Mouse (Mus musculus): ENCODE measurements around the gene 9030612E09Rik.

- TF ChIP-seq TAL1 (conservative IDR thresholded peaks at IDR 0.05; ENCODE audit: low read depth, low read length) (no peak), CTCF (IDR thresholded peaks at IDR 0.05; ENCODE audit: low read depth, low read length) (no peak)
Observed at GRCm38 (mm10) chr10:43168847-43169246, 5.7 kb upstream of the 9030612E09Rik start.

All from G1E (cell line).